Mouse (Mus musculus): ENCODE data around the gene Prim2. TPM values are rescaled to one million over a fixed set of nuclear protein-coding genes. Genes with fewer than 3 reads are reported as not detected.

The Prim2 gene
- total RNA-seq, 4 experiments from 2014 or later = 4.4 to 8.9 (median 6.1) TPM

DNA sequence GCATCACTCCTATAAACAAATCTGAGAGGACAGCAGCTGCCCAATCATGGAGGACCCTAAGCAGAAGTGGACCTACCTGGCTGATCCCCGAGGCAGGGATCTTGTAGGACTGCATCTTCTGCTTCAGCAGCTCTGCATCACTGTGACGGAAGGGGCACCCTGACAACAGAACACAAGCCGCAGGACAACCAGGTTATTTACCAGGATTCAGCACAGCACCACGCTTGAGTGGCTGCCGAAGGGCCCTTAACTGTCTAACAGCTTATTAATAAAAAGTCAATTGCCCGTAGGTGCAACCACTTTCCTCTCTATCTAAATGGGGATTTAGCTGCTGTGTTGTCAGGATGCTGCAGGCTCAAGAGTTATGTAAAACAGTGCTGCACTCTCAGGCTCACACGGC is 189.2 kb downstream of the Prim2 start:
- no peak for DNase-seq

GRCm38 (mm10) chr1:33471069-33471468 is 198.5 kb downstream of the Prim2 start:
- DNase-seq = no peak

DNA sequence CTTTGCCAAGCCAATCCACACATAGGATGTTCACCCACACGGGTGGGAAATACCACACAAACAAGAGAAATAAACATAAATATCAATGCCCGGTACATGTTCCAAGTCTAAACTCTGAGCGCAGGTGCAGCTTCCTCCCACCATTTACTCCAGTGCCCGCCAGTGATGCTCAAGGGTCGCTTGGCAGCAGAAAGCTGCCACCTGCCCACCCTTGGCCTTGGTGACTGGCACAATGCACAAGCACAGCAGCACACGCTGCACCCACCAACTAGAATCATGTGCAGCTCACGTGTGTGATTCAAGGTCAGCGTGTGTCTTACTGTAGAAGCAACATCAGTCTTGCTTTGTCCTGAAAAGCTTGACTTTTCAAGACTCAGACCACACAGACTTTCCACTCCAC is 199.4 kb downstream of the Prim2 start:
- DNase-seq = no peak

DNA sequence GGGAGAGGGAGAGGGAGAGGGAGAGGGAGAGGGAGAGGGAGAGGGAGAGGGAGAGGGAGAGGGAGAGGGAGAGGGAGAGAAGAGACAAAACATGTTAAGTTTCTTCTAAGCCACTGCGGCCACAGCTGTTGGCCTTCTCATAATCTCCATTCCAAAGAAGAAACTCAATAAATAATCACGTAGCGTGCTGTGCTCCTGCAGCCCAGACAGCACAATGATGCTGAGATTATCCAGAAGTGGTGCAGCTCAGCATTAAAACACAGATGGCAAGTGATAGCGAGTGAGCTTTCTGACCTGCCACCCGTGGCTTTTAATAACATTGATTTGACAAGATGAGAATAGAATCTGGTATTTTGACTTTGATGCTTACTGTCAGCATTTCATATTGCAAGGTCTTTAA is 205.4 kb downstream of the Prim2 start:
- no peak for DNase-seq

GRCm38 (mm10) chr1:33460703-33461102 is 208.9 kb downstream of the Prim2 start:
- no peak for DNase-seq

DNA sequence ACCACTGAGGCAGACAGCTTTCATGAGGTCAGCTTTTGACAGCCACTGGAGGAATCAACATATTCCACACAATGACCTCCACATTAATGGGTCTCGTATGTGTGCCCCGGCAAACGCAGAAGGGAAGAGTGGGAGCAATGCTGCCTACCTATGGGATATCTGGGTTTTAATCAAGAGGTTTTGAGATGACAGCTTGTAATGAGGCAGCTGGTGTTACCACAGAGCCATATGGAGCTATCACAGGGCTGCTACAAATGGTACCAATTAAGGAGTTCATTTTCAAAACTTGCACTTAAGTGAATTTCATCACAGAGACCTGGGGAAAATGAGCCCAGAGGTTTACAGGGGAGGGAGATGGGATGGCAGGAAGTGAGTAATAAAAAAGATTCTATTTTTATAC is 209.3 kb downstream of the Prim2 start:
- DNase-seq = no peak

DNA sequence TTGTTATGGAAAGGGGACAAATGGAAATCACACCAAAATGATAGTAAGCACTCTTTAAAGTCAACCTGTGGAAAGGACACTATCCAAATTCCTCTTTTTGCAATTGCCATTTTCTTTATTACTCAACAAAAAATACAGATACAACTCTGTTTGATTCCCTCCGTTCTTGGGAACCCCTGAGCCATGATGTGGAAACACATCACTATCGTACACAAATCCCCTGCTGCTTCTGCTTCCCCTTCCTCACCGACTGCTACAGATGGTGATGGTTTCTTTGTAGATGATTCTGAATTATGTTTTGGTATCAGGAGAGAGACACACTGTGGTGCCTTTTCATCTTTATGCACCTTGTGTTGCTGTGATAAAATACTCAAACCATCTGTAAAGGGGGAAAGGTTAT is 210.6 kb downstream of the Prim2 start:
- DNase-seq = no peak

GRCm38 (mm10) chr1:33454251-33454650 is 215.3 kb downstream of the Prim2 start:
- DNase-seq = no peak

DNA sequence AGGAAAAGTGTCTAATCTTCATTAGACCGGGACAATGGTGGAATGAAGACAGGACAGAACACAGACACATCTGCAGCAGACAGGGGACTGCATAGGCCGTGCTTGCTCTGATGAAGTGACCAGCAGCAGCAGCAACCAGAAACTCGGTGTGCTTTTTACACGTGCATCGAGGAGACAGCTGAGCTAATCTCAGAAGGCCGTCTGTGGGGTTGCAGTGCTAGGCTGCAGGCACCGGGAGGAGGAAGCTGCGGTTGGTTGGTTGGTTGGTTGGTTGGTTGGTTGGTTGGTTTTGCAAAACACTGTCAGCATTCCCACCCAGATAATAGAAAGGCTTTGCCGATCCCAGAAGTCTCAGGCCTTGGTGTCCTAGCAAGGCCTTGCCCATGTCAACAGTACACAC is 216.3 kb downstream of the Prim2 start:
- no peak for DNase-seq

GRCm38 (mm10) chr1:33447179-33447578 is 222.4 kb downstream of the Prim2 start:
- DNase-seq = no peak

GRCm38 (mm10) chr1:33436167-33436566 is 233.4 kb downstream of the Prim2 start:
- no peak for DNase-seq

Other genes with a start within 250 kb of the Prim2 start
- 10 to 100 TPM; 14.0 to 16.8 (median 15.0) TPM for gene Rab23, start 50.1 kb upstream of the Prim2 start, total RNA-seq (2022)
- gene Bag2, start 88.0 kb upstream of the Prim2 start, total RNA-seq (2022) = 10 to 100 TPM; 13.0 to 17.2 (median 14.7) TPM
- 10 to 100 TPM; 32.4 to 49.6 (median 40.3) TPM for gene Zfp451, start 144.8 kb upstream of the Prim2 start, total RNA-seq (2022)
- gene Bend6, start 238.0 kb upstream of the Prim2 start, total RNA-seq (2022) = 1 to 10 TPM; 1.2 to 2.4 (median 1.4) TPM
- gene Dst, start 238.4 kb upstream of the Prim2 start, total RNA-seq (2022) = 100 to 1,000 TPM; 141 to 240 (median 190) TPM